Mouse (Mus musculus) testis, adult 2 months (tissue): Measurements from ENCODE around the gene Slc25a35.

Experiments
- CTCF ChIP-seq: fragments of 200-500 bp; IDR thresholded peaks from 2 replicates; pipeline ENCODE4 v1.5.1; 2012; ENCODE audit warnings: low read depth, mild to moderate bottlenecking, inconsistent platforms, low read length, moderate library complexity; ENCODE audit not compliant: control insufficient read depth, insufficient read depth, insufficient replicate concordance
- POLR2A ChIP-seq: fragments of 200-500 bp; IDR thresholded peaks from 2 replicates; pipeline ENCODE4 v1.6.1; 2012; ENCODE audit warnings: low read depth, mild to moderate bottlenecking, inconsistent platforms, low read length, moderate library complexity; ENCODE audit not compliant: control insufficient read depth

- TF ChIP-seq CTCF: no peak
- no peak for TF ChIP-seq POLR2A
Observed at GRCm38 (mm10) chr11:68957308-68957707, 10.6 kb upstream of the Slc25a35 start, which contains the start of gene Arhgef15.
